Mouse (Mus musculus): Measurements from ENCODE around the gene E030018B13Rik. TPM values are rescaled to one million over a fixed set of nuclear protein-coding genes. Genes with fewer than 3 reads are reported as not detected.

E030018B13Rik gene
- total and polyA plus RNA-seq, 3 experiments = 0.07 TPM; not detected in 2

GRCm38 (mm10) chr7:63901346-63901745 lies 15.3 kb upstream of the E030018B13Rik start:
- peaks cover 17 to 33% of the 10 kb centered on the region in 2 experiments for H3K4me1 ChIP-seq (ENCODE audit: control insufficient read depth in 1 of 2, insufficient read depth in 2 of 2, low read length in 2 of 2)
- peaks cover 40% of the 10 kb centered on the region for H3K79me2 ChIP-seq (ENCODE audit: control insufficient read depth, insufficient read depth, low read length, poor library complexity)
- H3K9ac ChIP-seq (ENCODE audit: control insufficient read depth, low read depth, low read length, poor library complexity, severe bottlenecking) = no peak overlapping the region
- no peak for TF ChIP-seq POLR2AphosphoS2 (IDR thresholded peaks at IDR 0.05; ENCODE audit: low read length)
- TF ChIP-seq TBP (IDR thresholded peaks at IDR 0.05; ENCODE audit: low read depth, low read length) = no peak
- no peak for TF ChIP-seq GATA1 (IDR thresholded peaks at IDR 0.05; ENCODE audit: low read depth, low read length)
- no peak for TF ChIP-seq RCOR1 (IDR thresholded peaks at IDR 0.05; ENCODE audit: low read depth, low read length)
- no peak for TF ChIP-seq MAZ (IDR thresholded peaks at IDR 0.05; ENCODE audit: low read depth, low read length)
- TF ChIP-seq CTCF (IDR thresholded peaks at IDR 0.05 in 2 of 3, conservative IDR thresholded peaks at IDR 0.05 in 1 of 3; ENCODE audit: control insufficient read depth in 1 of 3, insufficient read depth in 1 of 3, low read depth in 2 of 3, low read length in 3 of 3, poor library complexity in 1 of 3, severe bottlenecking in 1 of 3) = no peak
- no peak for TF ChIP-seq POLR2AphosphoS5 (IDR thresholded peaks at IDR 0.05; ENCODE audit: borderline replicate concordance, low read depth, low read length)
- no peak for TF ChIP-seq MYC (IDR thresholded peaks at IDR 0.05; ENCODE audit: low read depth, low read length)
- no peak for TF ChIP-seq NRF1 (IDR thresholded peaks at IDR 0.05; ENCODE audit: insufficient read depth, low read depth, low read length, poor library complexity, severe bottlenecking)
- TF ChIP-seq EP300 (IDR thresholded peaks at IDR 0.05; ENCODE audit: low read depth in 1 of 2, low read length in 2 of 2) = no peak
- no peak overlapping the region for H3K4me3 ChIP-seq (ENCODE audit: control insufficient read depth in 1 of 2, insufficient read depth in 1 of 2, low read depth in 2 of 2, low read length in 2 of 2)
- DNase-seq (ENCODE audit: low read depth, low spot score) = no peak
- H3K27ac ChIP-seq (ENCODE audit: control insufficient read depth, low read depth, low read length) = no peak overlapping the region
- H3K36me3 ChIP-seq (ENCODE audit: control insufficient read depth in 1 of 2, insufficient read depth in 2 of 2, low read length in 2 of 2) = peaks cover 0 to 23% of the 10 kb centered on the region in 2 experiments; a peak in 2 of 4 replicates
- no peaks in the 10 kb centered on the region for H3K9me3 ChIP-seq (replicated peaks; ENCODE audit: insufficient read depth, low read length)
- H3K27me3 ChIP-seq (ENCODE audit: control insufficient read depth in 1 of 2, insufficient read depth in 2 of 2, low read length in 2 of 2) = no peaks in the 10 kb centered on the region

- Histone ChIP-seq H3K27ac (ENCODE audit: control insufficient read depth, low read depth, low read length) (no peak overlapping the region), H3K36me3 (ENCODE audit: control insufficient read depth in 1 of 2, insufficient read depth in 2 of 2, low read length in 2 of 2) (peaks cover 0 to 23% of the 10 kb centered on the region in 2 experiments; a peak in 2 of 4 replicates), H3K4me3 (ENCODE audit: control insufficient read depth in 1 of 2, insufficient read depth in 1 of 2, low read depth in 2 of 2, low read length in 2 of 2) (no peak overlapping the region), H3K4me1 (ENCODE audit: control insufficient read depth in 1 of 2, insufficient read depth in 2 of 2, low read length in 2 of 2) (peaks cover 17 to 34% of the 10 kb centered on the region in 2 experiments), H3K9me3 (replicated peaks; ENCODE audit: insufficient read depth, low read length) (no peaks in the 10 kb centered on the region), H3K79me2 (ENCODE audit: control insufficient read depth, insufficient read depth, low read length, poor library complexity) (peaks cover 39% of the 10 kb centered on the region), H3K9ac (ENCODE audit: control insufficient read depth, low read depth, low read length, poor library complexity, severe bottlenecking) (no peak overlapping the region), H3K27me3 (ENCODE audit: control insufficient read depth in 1 of 2, insufficient read depth in 2 of 2, low read length in 2 of 2) (no peaks in the 10 kb centered on the region)
- DNase-seq (ENCODE audit: low read depth, low spot score) = no peak
- TF ChIP-seq POLR2AphosphoS5 (IDR thresholded peaks at IDR 0.05; ENCODE audit: borderline replicate concordance, low read depth, low read length) (no peak), ETS1 (IDR thresholded peaks at IDR 0.05; ENCODE audit: low read depth, low read length) (no peak), MAFK (IDR thresholded peaks at IDR 0.05; ENCODE audit: borderline replicate concordance, low read depth, low read length) (no peak), NELFE (IDR thresholded peaks at IDR 0.05; ENCODE audit: low read depth, low read length) (no peak), MEF2A (IDR thresholded peaks at IDR 0.05; ENCODE audit: extremely low read depth, insufficient replicate concordance, low read depth, low read length, poor library complexity, severe bottlenecking) (no peak)
Measured at GRCm38 (mm10) chr7:63901942-63902341, 14.7 kb upstream of the E030018B13Rik start.

Measured in MEL (cell line).